Mouse (Mus musculus) bone marrow macrophage, adult 2 months (primary cell): ENCODE measurements at regions not wholly inside any gene's neighbourhood (a gene's known extent, or its start where the extent isn't known, plus 50 kb on each side); places are given as distances from the start of the nearest gene placed in this dataset.

Experiments
- CTCF ChIP-seq: IDR thresholded peaks from 2 replicates; pipeline ENCODE4 v1.5.1; 2012; ENCODE audit warnings: low read depth, mild to moderate bottlenecking, low read length, moderate library complexity
- POLR2A ChIP-seq: IDR thresholded peaks from 2 replicates; pipeline ENCODE4 v1.6.1; 2012; ENCODE audit warnings: mild to moderate bottlenecking, low read depth, low read length, borderline replicate concordance

DNA sequence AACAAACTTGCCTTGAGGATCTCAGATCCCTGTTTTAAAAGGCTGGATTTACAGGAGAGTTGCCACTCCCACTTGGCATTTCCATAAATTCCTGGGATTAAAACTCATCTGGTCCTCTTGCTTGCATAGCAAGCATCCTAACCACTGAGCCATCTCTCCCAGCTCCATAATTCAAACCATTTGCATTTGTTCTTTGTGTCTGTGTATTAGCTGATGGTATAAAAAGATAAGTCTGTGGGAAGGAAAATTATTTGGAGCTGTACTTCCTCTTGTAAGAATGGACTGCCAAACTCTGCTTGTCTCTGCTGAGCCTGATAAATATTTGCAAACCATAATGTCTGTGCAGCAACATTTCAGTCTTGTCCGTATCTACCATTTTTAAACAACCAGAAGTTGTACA lies 116.0 kb downstream of the Hpgd start:
- TF ChIP-seq CTCF, result no peak
- TF ChIP-seq POLR2A, result no peak
